Comparison of ENCODE assay signal across 9 mouse cellular contexts in the genomic region with DNA sequence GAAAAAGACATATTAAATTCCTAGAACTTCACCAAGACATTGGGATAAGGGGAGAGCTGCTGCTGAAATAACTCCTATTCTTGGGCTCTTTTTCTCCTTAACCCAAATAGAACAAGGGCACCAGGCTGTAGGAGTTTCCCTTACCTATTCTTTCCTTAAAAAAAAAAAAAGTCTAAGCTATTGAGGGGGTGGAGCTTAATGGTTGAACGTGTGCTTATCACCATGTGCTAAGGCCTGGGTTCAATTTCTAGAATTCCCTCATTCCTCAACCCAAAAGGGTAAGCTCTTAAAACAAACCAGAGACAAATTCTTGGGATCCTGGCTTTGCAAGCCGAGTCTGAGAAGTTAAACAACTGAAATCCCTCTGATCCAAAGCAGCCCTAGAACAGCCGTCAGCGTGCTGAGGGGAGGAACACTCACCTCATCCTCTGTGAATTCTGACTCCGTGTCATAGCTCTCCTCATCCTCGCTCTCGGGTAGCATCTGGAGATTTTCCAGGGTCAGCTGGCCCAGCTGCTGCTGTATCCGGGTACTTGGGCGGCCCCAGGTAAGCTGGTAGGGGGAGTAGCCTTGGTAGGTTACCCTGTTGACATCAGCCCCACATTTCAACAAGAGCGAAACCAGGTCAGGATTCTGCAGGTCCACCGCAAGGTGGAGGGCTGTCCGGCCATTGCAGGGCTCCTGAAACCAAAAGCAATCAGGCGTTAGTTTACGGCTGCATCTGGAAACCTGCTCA. TPM values are rescaled to one million over a fixed set of nuclear protein-coding genes. Genes with fewer than 3 reads are reported as not detected.
A peak's percentile ranks its signal among the peaks of the same experiment; 100 is the strongest.
DNase-seq lines count a peak whose midpoint lies in the region; ATAC-seq and TF ChIP-seq lines count a peak whose summit lies in the region.
"Had no signal": no experiment of that assay in that cellular context is flagged by ENCODE, and none has a peak within 500 bp of the region (broad histone marks: within the 10 kb centered on the region; RNA-seq: fewer than 3 reads in every experiment).

No protein-coding gene starts in this region.

- H3K4me2 ChIP-seq in hindbrain, embryonic 14.5 days (replicated peaks) = peak overlapping the region; percentile 86; the same call in 1 of the 2 replicates
- H3K4me2 ChIP-seq in hindbrain, embryonic 12.5 days (replicated peaks) = no peak overlapping the region
- peak overlapping the region; percentile 98 for H3K4me2 ChIP-seq in liver, embryonic 13.5 days

- H3K4me1 ChIP-seq in hindbrain, embryonic 14.5 days (replicated peaks; ENCODE audit: control insufficient read depth, insufficient read depth, low read length) = peaks cover 23% of the 10 kb centered on the region
- H3K4me1 ChIP-seq in hindbrain, embryonic 12.5 days = peaks cover 21% of the 10 kb centered on the region
- H3K4me1 ChIP-seq in MEL (ENCODE audit: control insufficient read depth in 1 of 2, insufficient read depth in 2 of 2, low read length in 2 of 2) = peaks cover 0 to 13% of the 10 kb centered on the region in 2 experiments; a peak in 3 of 4 replicates
- H3K4me1 ChIP-seq in liver, embryonic 13.5 days (replicated peaks) = peaks cover 42% of the 10 kb centered on the region

- 91% methylated on average over 14 of the region's 14 CpGs for WGBS in hindbrain, embryonic 14.5 days
- 90% methylated on average over 14 of the region's 14 CpGs for WGBS in hindbrain, embryonic 12.5 days
- 82% methylated on average over 14 of the region's 14 CpGs for WGBS in liver, embryonic 13.5 days (ENCODE audit: insufficient replicate concordance)

- no peak for TF ChIP-seq RAD21 in MEL (IDR thresholded peaks at IDR 0.05; ENCODE audit: low read depth, low read length)

- no peak for TF ChIP-seq POLR2A in MEL (IDR thresholded peaks at IDR 0.05; ENCODE audit: control insufficient read depth in 1 of 2, insufficient read depth in 1 of 2, low read depth in 1 of 2, low read length in 2 of 2, poor library complexity in 1 of 2)

- H3K4me3 ChIP-seq in hindbrain, embryonic 14.5 days (replicated peaks; ENCODE audit: low read length) = no peak overlapping the region
- H3K4me3 ChIP-seq in hindbrain, embryonic 12.5 days = no peak overlapping the region
- H3K4me3 ChIP-seq in MEL (ENCODE audit: control insufficient read depth in 1 of 2, insufficient read depth in 1 of 2, low read depth in 2 of 2, low read length in 2 of 2) = no peak overlapping the region
- H3K4me3 ChIP-seq in liver, embryonic 13.5 days (replicated peaks) = peak overlapping the region; percentile 89; the same call in 1 of the 2 replicates

- no peak for ATAC-seq in hindbrain, embryonic 14.5 days (ENCODE audit: low FRiP score)
- ATAC-seq in hindbrain, embryonic 12.5 days (ENCODE audit: low FRiP score) = no peak
- ATAC-seq in liver, embryonic 13.5 days (ENCODE audit: low read depth) = no peak

- no peak for TF ChIP-seq EP300 in MEL (IDR thresholded peaks at IDR 0.05; ENCODE audit: low read depth in 1 of 2, low read length in 2 of 2)

- no peak overlapping the region for H3K27ac ChIP-seq in hindbrain, embryonic 14.5 days
- H3K27ac ChIP-seq in hindbrain, embryonic 12.5 days = no peak overlapping the region
- no peak overlapping the region for H3K27ac ChIP-seq in MEL (ENCODE audit: control insufficient read depth, low read depth, low read length)
- H3K27ac ChIP-seq in liver, embryonic 13.5 days = no peak overlapping the region

- H3K36me3 ChIP-seq in hindbrain, embryonic 14.5 days (replicated peaks; ENCODE audit: control insufficient read depth, insufficient read depth) = peaks cover 34% of the 10 kb centered on the region
- peaks cover 25% of the 10 kb centered on the region for H3K36me3 ChIP-seq in hindbrain, embryonic 12.5 days
- peaks cover 3 to 8% of the 10 kb centered on the region in 2 experiments for H3K36me3 ChIP-seq in MEL (ENCODE audit: control insufficient read depth in 1 of 2, insufficient read depth in 2 of 2, low read length in 2 of 2)
- peaks cover 28% of the 10 kb centered on the region for H3K36me3 ChIP-seq in liver, embryonic 13.5 days

- H3K9me3 ChIP-seq in hindbrain, embryonic 14.5 days (ENCODE audit: control insufficient read depth, low read length) = no peaks in the 10 kb centered on the region
- no peaks in the 10 kb centered on the region for H3K9me3 ChIP-seq in hindbrain, embryonic 12.5 days (replicated peaks)
- H3K9me3 ChIP-seq in MEL (replicated peaks; ENCODE audit: insufficient read depth, low read length) = no peaks in the 10 kb centered on the region
- H3K9me3 ChIP-seq in liver, embryonic 13.5 days (replicated peaks) = no peaks in the 10 kb centered on the region

- no peak for DNase-seq in hindbrain, embryonic 14.5 days (ENCODE audit: low spot score)
- DNase-seq in CD4-positive helper T cell, adult 2 months (ENCODE audit: low read depth, low spot score) = peak; percentile 61
- DNase-seq in MEL (ENCODE audit: low read depth, low spot score) = no peak
- no peak for DNase-seq in liver, embryonic 13.5 days
- DNase-seq in ovary, postnatal 36 days (ENCODE audit: low spot score) = no peak
- DNase-seq in layer of hippocampus, adult 8-10 months (ENCODE audit: low spot score in 2 of 2) = no peak
- no peak for DNase-seq in adrenal gland, adult 18-20 months (ENCODE audit: low spot score in 2 of 2)
- DNase-seq: retina, postnatal 1 day had no signal

- H3K27me3 ChIP-seq in hindbrain, embryonic 14.5 days (ENCODE audit: control insufficient read depth, insufficient read depth, low read length) = no peaks in the 10 kb centered on the region
- H3K27me3 ChIP-seq in hindbrain, embryonic 12.5 days = no peaks in the 10 kb centered on the region
- H3K27me3 ChIP-seq in MEL (ENCODE audit: control insufficient read depth in 1 of 2, insufficient read depth in 2 of 2, low read length in 2 of 2) = no peaks in the 10 kb centered on the region
- H3K27me3 ChIP-seq in liver, embryonic 13.5 days = no peaks in the 10 kb centered on the region

- TF ChIP-seq CTCF in MEL (IDR thresholded peaks at IDR 0.05 in 2 of 3, conservative IDR thresholded peaks at IDR 0.05 in 1 of 3; ENCODE audit: control insufficient read depth in 1 of 3, insufficient read depth in 1 of 3, low read depth in 2 of 3, low read length in 3 of 3, poor library complexity in 1 of 3, severe bottlenecking in 1 of 3) = no peak

- peak overlapping the region; percentile 10; the same call in 1 of the 2 replicates for H3K9ac ChIP-seq in hindbrain, embryonic 14.5 days
- no peak overlapping the region for H3K9ac ChIP-seq in hindbrain, embryonic 12.5 days
- no peak overlapping the region for H3K9ac ChIP-seq in MEL (ENCODE audit: control insufficient read depth, low read depth, low read length, poor library complexity, severe bottlenecking)
- H3K9ac ChIP-seq in liver, embryonic 13.5 days = 0 out of 2 replicates have a peak overlapping the region, but pooled peaks have one; percentile 26

- peaks cover 10% of the 10 kb centered on the region for H3K79me2 ChIP-seq in MEL (ENCODE audit: control insufficient read depth, insufficient read depth, low read length, poor library complexity)

TF ChIP-seq in MEL, 35 proteins besides CTCF, POLR2A, EP300 and RAD21:
- TF ChIP-seq USF1 (IDR thresholded peaks at IDR 0.05; ENCODE audit: low read depth, low read length) (no peak), ZNF384 (IDR thresholded peaks at IDR 0.05; ENCODE audit: low read depth, low read length) (0 out of 2 replicates have a peak, but pooled peaks have one; percentile 15)

RNA-seq across cellular contexts. Expression of a gene that starts 2.3 kb away (rescaled TPM):
- polyA plus RNA-seq in hindbrain, embryonic 14.5 days (2014; fragmentation: Nextera tagmentation; extraction: Ambion mirVana) = 59.7 and 63.9 TPM in 2 replicates
- 42.8 and 49.1 TPM in 2 replicates for polyA plus RNA-seq in hindbrain, embryonic 12.5 days (2016; fragmentation: Nextera tagmentation; extraction: Ambion mirVana)
- total RNA-seq in MEL (2012; rRNA removed) = 8.1 and 9.3 TPM in 2 replicates
- polyA plus RNA-seq in MEL (2012; ENCODE audit: insufficient read depth in 1 of 2, insufficient read length in 2 of 2, low read depth in 1 of 2, low replicate concordance in 2 of 2, missing spikeins in 1 of 2) = 10 to 100 TPM in 1 of 2 experiments, not detected in 1; 15.9 TPM
- polyA plus RNA-seq in liver, embryonic 13.5 days (2015; fragmentation: Nextera tagmentation; extraction: Ambion mirVana) = 15.0 and 15.6 TPM in 2 replicates
- total RNA-seq in layer of hippocampus, adult 8-10 months (2022) = 10 to 100 TPM; 23.8 to 46.1 (median 33.3) TPM
- 100 to 1,000 TPM in 1 of 2 experiments, 10 to 100 TPM in 1; 72.4 to 107 TPM for total RNA-seq in adrenal gland, adult 18-20 months (2021)

Comparison
In these comparisons a context has a peak if more than half of its experiments do, and no peak if none do; other contexts are left out.
1. H3K9ac ChIP-seq: peak in hindbrain, embryonic 14.5 days (single experiment) and liver, embryonic 13.5 days (single experiment); none in hindbrain, embryonic 12.5 days (single experiment) and MEL (single experiment).